Mouse (Mus musculus): ENCODE results near the gene Sf3b3.

GRCm38 (mm10) chr8:110779924-110780718, 66.5 kb downstream of the Sf3b3 start:
- TF ChIP-seq POLR2A (IDR thresholded peaks at IDR 0.05; ENCODE audit: control insufficient read depth, low read depth, low read length) (no peak), CTCF (IDR thresholded peaks at IDR 0.05; ENCODE audit: control insufficient read depth, insufficient read depth, insufficient replicate concordance, low read depth, low read length) (no peak)
